Mouse (Mus musculus) bone marrow, adult 2 months (tissue): ENCODE data around the gene Ccp110.
A peak's percentile ranks its signal among the peaks of the same experiment; 100 is the strongest.

Source experiments
- CTCF ChIP-seq: fragments of 200-500 bp; IDR thresholded peaks from 2 replicates; pipeline ENCODE4 v1.5.1; 2011; ENCODE audit warnings: low read length, control low read depth; ENCODE audit not compliant: control insufficient read depth, insufficient read depth
- POLR2A ChIP-seq: fragments of 200-500 bp; IDR thresholded peaks from 2 replicates; pipeline ENCODE4 v1.6.1; 2011; ENCODE audit warnings: low read depth, mild to moderate bottlenecking, control low read depth, low read length, borderline replicate concordance; ENCODE audit not compliant: control insufficient read depth

DNA sequence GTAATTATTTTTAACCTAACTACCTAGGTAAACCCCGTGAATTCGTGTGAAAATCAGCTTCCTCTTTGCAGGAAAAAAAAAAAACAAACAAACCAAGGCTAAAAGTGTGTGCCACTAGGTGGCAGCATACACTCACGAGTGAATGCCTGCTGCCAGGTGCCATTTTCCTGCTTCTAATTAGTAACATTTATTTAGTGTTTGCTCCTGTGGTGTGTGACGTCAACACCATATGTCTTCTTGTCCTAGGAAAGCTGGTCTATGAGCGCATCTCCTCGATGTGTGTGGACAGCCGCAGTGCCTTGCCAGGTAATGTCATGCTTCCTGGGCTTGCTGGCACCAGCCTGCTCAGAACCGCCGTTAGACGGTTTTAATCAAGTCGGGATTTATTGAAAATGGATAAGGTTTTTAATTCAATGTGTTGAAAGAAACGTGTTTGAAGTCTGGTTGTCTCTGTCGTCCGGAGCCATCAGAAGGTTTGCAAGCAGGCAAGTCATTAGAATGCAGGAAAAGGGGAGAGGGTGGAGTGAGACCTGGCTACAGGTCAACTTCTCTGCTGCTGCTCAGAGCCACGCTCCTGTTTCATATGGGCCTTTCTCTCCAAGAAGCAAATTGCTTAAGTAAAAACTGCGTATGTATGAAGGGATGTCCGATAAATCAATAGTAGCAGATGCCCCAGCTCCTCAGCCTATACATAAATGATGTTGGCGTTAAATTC lies 53.9 kb downstream of the Ccp110 start:
- TF ChIP-seq POLR2A (no peak), CTCF (peak; percentile 91)
